Mouse (Mus musculus): Measurements from ENCODE around the gene Cntnap5b. TPM values are rescaled to one million over a fixed set of nuclear protein-coding genes. Genes with fewer than 3 reads are reported as not detected.

The Cntnap5b gene
- total and polyA plus RNA-seq, 2 experiments from 2014 or later: 3.8 to 23.0 TPM

GRCm38 (mm10) chr1:100310687-100311086, 538.1 kb downstream of the Cntnap5b start:
- Histone ChIP-seq H3K27me3 (ENCODE audit: insufficient read depth, low read length) (no peaks in the 10 kb centered on the region), H3K9ac (replicated peaks; ENCODE audit: low read length, poor library complexity, severe bottlenecking) (no peak overlapping the region), H3K9me3 (ENCODE audit: low read length) (no peaks in the 10 kb centered on the region), H3K4me3 (ENCODE audit: low read depth, low read length) (no peak overlapping the region), H3K36me3 (ENCODE audit: insufficient read depth, low read length) (no peaks in the 10 kb centered on the region), H3K4me2 (ENCODE audit: low read depth, low read length, poor library complexity, severe bottlenecking) (no peak overlapping the region), H3K27ac (ENCODE audit: low read depth, low read length) (no peak overlapping the region), H3K4me1 (ENCODE audit: insufficient read depth, low read length) (no peaks in the 10 kb centered on the region)
- 90% methylated on average over 1 of the region's 1 CpGs for WGBS
- no peak for ATAC-seq (ENCODE audit: low FRiP score)
- DNase-seq (ENCODE audit: low spot score): peak; percentile 30
- no peak for TF ChIP-seq CTCF (IDR thresholded peaks at IDR 0.05)

DNA sequence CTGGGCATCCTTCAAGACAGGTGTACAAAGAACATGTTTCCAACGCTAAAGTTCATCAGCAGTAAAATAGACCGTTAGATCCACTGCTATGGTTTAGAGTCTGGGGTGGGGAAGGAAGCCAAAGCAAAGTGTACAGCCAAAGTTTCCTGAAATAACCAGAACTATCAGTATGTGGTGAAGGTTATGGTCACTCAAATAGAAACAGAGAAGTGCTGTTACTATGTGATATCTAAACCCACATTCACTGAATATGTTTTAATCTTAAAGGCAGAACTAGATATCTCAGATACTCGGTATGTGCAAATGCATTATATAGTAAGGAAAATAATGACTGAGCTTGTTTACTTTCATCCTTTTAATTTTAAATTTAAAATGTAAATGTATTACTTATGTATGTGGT, 558.5 kb downstream of the Cntnap5b start:
- TF ChIP-seq CTCF (IDR thresholded peaks at IDR 0.05): no peak

DNA sequence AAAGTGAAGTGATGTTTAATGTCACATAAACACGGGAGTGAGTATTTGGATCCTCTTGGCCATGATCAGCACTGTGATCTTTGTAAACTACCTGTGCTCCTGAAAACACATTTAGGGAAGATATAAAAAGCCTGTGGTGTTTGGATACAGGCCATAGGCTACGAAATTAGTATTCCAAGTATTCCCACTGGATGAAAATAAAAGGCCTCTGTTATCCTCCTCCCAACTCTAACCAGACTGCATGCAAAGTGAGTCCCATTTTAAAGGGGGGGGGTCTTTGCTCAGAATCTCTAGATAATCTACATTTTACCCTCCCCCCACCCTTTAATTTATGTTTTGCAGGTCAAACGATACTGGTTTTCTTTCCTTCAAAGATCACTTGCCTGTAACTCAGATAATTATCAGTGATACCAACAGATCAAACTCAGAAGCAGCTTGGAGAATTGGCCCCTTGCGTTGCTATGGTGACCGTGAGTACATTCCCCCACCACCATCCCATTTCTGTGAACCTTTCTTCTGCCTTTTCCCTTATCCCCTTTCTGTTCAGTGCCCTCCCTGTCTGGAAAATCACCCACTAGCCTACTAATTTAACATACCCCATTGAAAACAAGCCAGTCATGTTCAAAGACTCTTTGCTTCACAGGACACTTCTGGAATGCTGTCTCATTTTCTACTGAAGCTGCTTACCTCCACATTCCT, 597.0 kb downstream of the Cntnap5b start:
- H3K4me1 ChIP-seq (ENCODE audit: insufficient read depth, low read length): no peaks in the 10 kb centered on the region
- WGBS: 41% methylated on average over 5 of the region's 5 CpGs
- TF ChIP-seq CTCF (IDR thresholded peaks at IDR 0.05): no peak
- H3K9me3 ChIP-seq (ENCODE audit: low read length): no peaks in the 10 kb centered on the region
- H3K9ac ChIP-seq (replicated peaks; ENCODE audit: low read length, poor library complexity, severe bottlenecking): no peak overlapping the region
- peak overlapping the region; percentile 12; the same call in 1 of the 2 replicates for H3K4me2 ChIP-seq (ENCODE audit: low read depth, low read length, poor library complexity, severe bottlenecking)
- H3K4me3 ChIP-seq (ENCODE audit: low read depth, low read length): peak overlapping the region; percentile 6; the same call in 1 of the 2 replicates
- DNase-seq (ENCODE audit: low spot score) (peak; percentile 47), ATAC-seq (ENCODE audit: low FRiP score) (peak; percentile 54)
- H3K27ac ChIP-seq (ENCODE audit: low read depth, low read length): peak overlapping the region; percentile 55; the same call in 1 of the 2 replicates
- no peaks in the 10 kb centered on the region for H3K36me3 ChIP-seq (ENCODE audit: insufficient read depth, low read length)
- H3K27me3 ChIP-seq (ENCODE audit: insufficient read depth, low read length): no peaks in the 10 kb centered on the region

More for the DNA sequence above, 558.5 kb downstream of the Cntnap5b start:
- 94% methylated on average over 3 of the region's 3 CpGs for WGBS
- no peak overlapping the region for H3K4me3 ChIP-seq (ENCODE audit: low read depth, low read length)
- no peak overlapping the region for H3K4me2 ChIP-seq (ENCODE audit: low read depth, low read length, poor library complexity, severe bottlenecking)
- H3K36me3 ChIP-seq (ENCODE audit: insufficient read depth, low read length): no peaks in the 10 kb centered on the region
- no peak overlapping the region for H3K9ac ChIP-seq (replicated peaks; ENCODE audit: low read length, poor library complexity, severe bottlenecking)
- no peaks in the 10 kb centered on the region for H3K9me3 ChIP-seq (ENCODE audit: low read length)
- H3K27ac ChIP-seq (ENCODE audit: low read depth, low read length): no peak overlapping the region
- DNase-seq (ENCODE audit: low spot score): no peak
- H3K4me1 ChIP-seq (ENCODE audit: insufficient read depth, low read length): no peaks in the 10 kb centered on the region
- ATAC-seq (ENCODE audit: low FRiP score): no peak
- H3K27me3 ChIP-seq (ENCODE audit: insufficient read depth, low read length): no peaks in the 10 kb centered on the region

DNA sequence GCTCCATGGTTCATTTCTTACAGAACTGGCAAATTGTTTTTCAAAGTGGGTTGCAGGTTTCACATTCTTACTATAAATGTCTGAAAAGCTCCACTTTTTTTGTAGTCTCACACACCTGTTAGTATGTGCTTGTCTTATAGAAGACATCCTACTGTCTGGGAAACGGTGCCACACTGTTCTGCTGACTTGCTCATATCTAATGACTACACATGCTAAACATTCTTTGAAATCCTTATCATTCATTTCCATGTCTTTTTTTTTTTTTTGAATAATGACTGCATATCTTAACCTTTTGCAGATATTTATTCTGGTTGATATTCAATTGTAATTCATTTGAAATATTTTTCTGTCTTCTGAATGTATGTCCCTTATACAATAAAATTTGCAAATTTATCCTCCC, 613.7 kb downstream of the Cntnap5b start:
- no peaks in the 10 kb centered on the region for H3K9me3 ChIP-seq (ENCODE audit: low read length)
- H3K4me1 ChIP-seq (ENCODE audit: insufficient read depth, low read length): no peaks in the 10 kb centered on the region
- no peak overlapping the region for H3K27ac ChIP-seq (ENCODE audit: low read depth, low read length)
- no peak overlapping the region for H3K4me2 ChIP-seq (ENCODE audit: low read depth, low read length, poor library complexity, severe bottlenecking)
- DNase-seq (ENCODE audit: low spot score): no peak
- TF ChIP-seq CTCF (IDR thresholded peaks at IDR 0.05): no peak
- WGBS: 86% methylated on average over 1 of the region's 1 CpGs
- no peak overlapping the region for H3K9ac ChIP-seq (replicated peaks; ENCODE audit: low read length, poor library complexity, severe bottlenecking)
- H3K4me3 ChIP-seq (ENCODE audit: low read depth, low read length): no peak overlapping the region
- H3K36me3 ChIP-seq (ENCODE audit: insufficient read depth, low read length): 0 out of 2 replicates have a peak, but pooled peaks cover 4% of the 10 kb centered on the region
- no peak for ATAC-seq (ENCODE audit: low FRiP score)
- H3K27me3 ChIP-seq (ENCODE audit: insufficient read depth, low read length): no peaks in the 10 kb centered on the region

DNA sequence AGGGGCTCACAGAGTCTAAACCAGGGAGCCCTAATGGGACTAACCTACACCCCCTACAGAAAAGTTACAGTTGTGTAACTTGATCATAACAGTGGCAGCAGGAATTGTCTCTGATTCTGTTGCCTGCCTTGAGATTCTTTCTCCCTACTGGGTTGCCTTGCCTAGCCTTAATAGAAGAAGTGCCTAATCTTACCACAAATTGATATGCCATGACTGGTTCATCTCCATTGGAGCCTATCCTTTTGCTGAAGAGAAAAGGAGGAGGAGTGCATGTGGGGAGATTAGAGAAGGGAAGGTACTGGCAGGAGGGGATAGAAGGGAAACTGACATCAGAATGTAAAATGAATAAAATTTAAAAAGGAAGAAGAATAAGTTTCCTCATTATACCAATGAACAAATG, 621.5 kb downstream of the Cntnap5b start:
- Histone ChIP-seq H3K36me3 (ENCODE audit: insufficient read depth, low read length) (no peaks in the 10 kb centered on the region), H3K27me3 (ENCODE audit: insufficient read depth, low read length) (no peaks in the 10 kb centered on the region), H3K9ac (replicated peaks; ENCODE audit: low read length, poor library complexity, severe bottlenecking) (no peak overlapping the region), H3K4me3 (ENCODE audit: low read depth, low read length) (no peak overlapping the region), H3K4me2 (ENCODE audit: low read depth, low read length, poor library complexity, severe bottlenecking) (no peak overlapping the region), H3K9me3 (ENCODE audit: low read length) (no peaks in the 10 kb centered on the region), H3K27ac (ENCODE audit: low read depth, low read length) (no peak overlapping the region), H3K4me1 (ENCODE audit: insufficient read depth, low read length) (no peaks in the 10 kb centered on the region)
- ATAC-seq (ENCODE audit: low FRiP score) (no peak), DNase-seq (ENCODE audit: low spot score) (no peak)
- TF ChIP-seq CTCF (IDR thresholded peaks at IDR 0.05): no peak

DNA sequence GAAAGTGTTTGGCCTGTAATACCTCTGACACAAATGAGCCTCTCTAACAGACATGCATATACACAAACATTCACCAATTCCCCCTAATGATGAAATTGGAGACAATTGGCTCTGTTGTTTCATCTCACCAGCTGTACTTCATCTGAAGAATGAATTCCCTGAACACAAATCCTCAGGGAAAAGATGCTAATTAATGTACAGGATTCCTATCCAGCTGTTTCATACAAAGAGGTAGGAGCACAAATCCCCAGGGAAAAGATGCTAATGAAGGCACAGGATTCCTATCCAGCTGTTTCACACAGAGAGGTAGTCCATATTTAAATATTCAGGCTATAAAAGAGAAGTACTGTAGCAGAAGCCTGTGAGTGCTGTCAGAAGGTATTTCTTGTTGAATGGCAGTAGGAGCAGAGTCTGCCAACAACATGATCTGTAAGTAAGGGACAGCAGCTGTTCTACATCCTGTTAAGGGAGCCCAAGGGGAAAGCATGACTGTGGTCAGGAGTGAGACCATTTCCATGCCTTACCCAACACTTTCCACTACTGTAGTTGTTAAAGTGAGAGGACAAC, 644.2 kb downstream of the Cntnap5b start:
- TF ChIP-seq CTCF (IDR thresholded peaks at IDR 0.05): no peak
- no peak overlapping the region for H3K4me3 ChIP-seq (ENCODE audit: low read depth, low read length)
- no peaks in the 10 kb centered on the region for H3K9me3 ChIP-seq (ENCODE audit: low read length)
- DNase-seq (ENCODE audit: low spot score) (peak; percentile 38), ATAC-seq (ENCODE audit: low FRiP score) (0 out of 2 replicates have a peak, but pooled peaks have one; percentile 20)
- no peak overlapping the region for H3K4me2 ChIP-seq (ENCODE audit: low read depth, low read length, poor library complexity, severe bottlenecking)
- H3K27ac ChIP-seq (ENCODE audit: low read depth, low read length): 0 out of 2 replicates have a peak overlapping the region, but pooled peaks have one; percentile 27
- no peaks in the 10 kb centered on the region for H3K27me3 ChIP-seq (ENCODE audit: insufficient read depth, low read length)
- H3K9ac ChIP-seq (replicated peaks; ENCODE audit: low read length, poor library complexity, severe bottlenecking): no peak overlapping the region
- no peaks in the 10 kb centered on the region for H3K4me1 ChIP-seq (ENCODE audit: insufficient read depth, low read length)
- H3K36me3 ChIP-seq (ENCODE audit: insufficient read depth, low read length): no peaks in the 10 kb centered on the region

Data from midbrain, postnatal 0 days (tissue).